Mouse (Mus musculus) layer of hippocampus, postnatal 14 days (tissue): ENCODE results near the gene Polr3h. TPM values are rescaled to one million over a fixed set of nuclear protein-coding genes. Genes with fewer than 3 reads are reported as not detected.
A peak's percentile ranks its signal among the peaks of the same experiment; 100 is the strongest.

ENCODE experiments used
- DNase-seq, 2 experiments: peaks; one replicate each; pipeline ENCODE4 v3.0.0; 2021 to 2022; ENCODE audit warnings: low spot score in 2 of 2, mixed read lengths in 1 of 2
- total RNA-seq, 2 experiments: library from RNA; stranded (reverse); gene quantifications; 2 replicates each; pipeline ENCODE4 v1.2.3; 2021

Polr3h gene
- total RNA-seq, 2 experiments from 2014 or later = 52.8 to 54.7 TPM

GRCm38 (mm10) chr15:81848301-81848700 lies 77.7 kb downstream of the Polr3h start:
- DNase-seq = peak; percentile 55 to 67

GRCm38 (mm10) chr15:81847861-81848260 lies 78.2 kb downstream of the Polr3h start:
- no peak for DNase-seq

GRCm38 (mm10) chr15:81847161-81847560 lies 78.9 kb downstream of the Polr3h start:
- no peak for DNase-seq

- no peak for DNase-seq
Measured at GRCm38 (mm10) chr15:81846755-81847154, 79.3 kb downstream of the Polr3h start.

GRCm38 (mm10) chr15:81845724-81846123 lies 80.3 kb downstream of the Polr3h start:
- DNase-seq = no peak

- no peak for DNase-seq
Measured at GRCm38 (mm10) chr15:81845033-81845625, 80.9 kb downstream of the Polr3h start.

- no peak for DNase-seq
Measured at GRCm38 (mm10) chr15:81842275-81842674, 83.8 kb downstream of the Polr3h start.

GRCm38 (mm10) chr15:81840306-81840705 lies 85.7 kb downstream of the Polr3h start:
- no peak for DNase-seq

GRCm38 (mm10) chr15:81839634-81840033 lies 86.4 kb downstream of the Polr3h start:
- peak; percentile 73 to 88 for DNase-seq

- DNase-seq = no peak
Measured at GRCm38 (mm10) chr15:81838554-81839235, 87.3 kb downstream of the Polr3h start.

Other genes with a start within 250 kb of the Polr3h start
- gene Chadl, start 229.0 kb downstream of the Polr3h start, total RNA-seq = 10 to 100 TPM; 25.6 to 27.0 TPM
- gene Zc3h7b, start 181.2 kb downstream of the Polr3h start, total RNA-seq = 100 to 1,000 TPM; 161 to 169 TPM
- gene Rangap1, start 180.7 kb downstream of the Polr3h start, total RNA-seq = 100 to 1,000 TPM; 161 to 176 TPM
- 100 to 1,000 TPM; 184 TPM for gene Tef, start 123.8 kb downstream of the Polr3h start, total RNA-seq
- 10 to 100 TPM; 24.6 to 31.6 TPM for gene Tob2, start 67.4 kb downstream of the Polr3h start, total RNA-seq
- 10 to 100 TPM; 31.0 to 39.0 TPM for gene Phf5a, start 54.3 kb downstream of the Polr3h start, total RNA-seq
- 100 to 1,000 TPM; 481 to 503 TPM for gene Aco2, start 53.9 kb downstream of the Polr3h start, total RNA-seq
- 100 to 1,000 TPM; 131 to 136 TPM for gene Csdc2, start 10.5 kb upstream of the Polr3h start, total RNA-seq
- gene Pmm1, start 34.7 kb upstream of the Polr3h start, total RNA-seq = 100 to 1,000 TPM; 188 to 201 TPM
- gene 1700029P11Rik, start 54.3 kb upstream of the Polr3h start, total RNA-seq = not detected
- 10 to 100 TPM; 29.1 to 30.2 TPM for gene Xrcc6, start 61.6 kb upstream of the Polr3h start, total RNA-seq
- 100 to 1,000 TPM; 115 to 119 TPM for gene Desi1, start 107.6 kb upstream of the Polr3h start, total RNA-seq
- gene Snu13, start 121.4 kb upstream of the Polr3h start, total RNA-seq = 10 to 100 TPM; 93.0 to 98.4 TPM
- not detected for gene 4930407I10Rik, start 132.9 kb upstream of the Polr3h start, total RNA-seq
- gene Mei1, start 143.8 kb upstream of the Polr3h start, total RNA-seq = under 1 TPM; 0.18 to 0.31 TPM
- gene Ccdc134, start 201.7 kb upstream of the Polr3h start, total RNA-seq = 10 to 100 TPM; 12.7 to 16.2 TPM
- 100 to 1,000 TPM; 187 to 189 TPM for gene Srebf2, start 220.9 kb upstream of the Polr3h start, total RNA-seq